Mouse (Mus musculus) myocyte (in vitro differentiated cells): ENCODE measurements at regions not wholly inside any gene's neighbourhood (a gene's known extent, or its start where the extent isn't known, plus 50 kb on each side); places are given as distances from the start of the nearest gene placed in this dataset.

Source experiments
- CEBPB ChIP-seq: IDR thresholded peaks from 2 replicates; pipeline ENCODE4 v1.6.1; 2011; ENCODE audit warnings: mild to moderate bottlenecking, moderate library complexity; ENCODE audit not compliant: poor library complexity, insufficient read depth, severe bottlenecking
- E2F4 ChIP-seq: IDR thresholded peaks from one replicate; pipeline ENCODE4 v1.6.1; 2011; ENCODE audit warnings: mild to moderate bottlenecking, control low read depth, moderate library complexity; ENCODE audit not compliant: insufficient read depth
- MAX ChIP-seq: IDR thresholded peaks from one replicate; pipeline ENCODE4 v1.6.1; 2011; ENCODE audit warnings: low read depth, mild to moderate bottlenecking, control low read depth
- MYOD1 ChIP-seq, 3 experiments: IDR thresholded peaks; one replicate each; pipeline ENCODE4 v1.6.1; 2011; ENCODE audit warnings: control low read depth in 2 of 3, low read depth in 2 of 3, mild to moderate bottlenecking in 2 of 3, moderate library complexity in 1 of 3; ENCODE audit not compliant: insufficient read length in 2 of 3, control insufficient read depth in 1 of 3
- MYOG ChIP-seq, 3 experiments: IDR thresholded peaks; one replicate each; pipeline ENCODE4 v1.6.1; 2011; ENCODE audit warnings: control low read depth in 2 of 3, low read depth in 2 of 3, mild to moderate bottlenecking in 2 of 3; ENCODE audit not compliant: insufficient read length in 2 of 3, control insufficient read depth in 1 of 3, insufficient read depth in 1 of 3
- POLR2A ChIP-seq: IDR thresholded peaks from one replicate; pipeline ENCODE4 v1.6.1; 2011; ENCODE audit warnings: low read depth, mild to moderate bottlenecking, control low read depth, moderate library complexity; ENCODE audit not compliant: insufficient read length
- POLR2AphosphoS2 ChIP-seq: IDR thresholded peaks from one replicate; pipeline ENCODE4 v1.6.1; 2011; ENCODE audit warnings: low read depth, control low read depth; ENCODE audit not compliant: insufficient read length
- REST ChIP-seq: IDR thresholded peaks from one replicate; pipeline ENCODE4 v1.6.1; 2011; ENCODE audit warnings: mild to moderate bottlenecking, control low read depth, moderate library complexity; ENCODE audit not compliant: insufficient read depth, insufficient read length
- TCF12 ChIP-seq: IDR thresholded peaks from one replicate; pipeline ENCODE4 v1.6.1; 2011; ENCODE audit warnings: mild to moderate bottlenecking, control low read depth; ENCODE audit not compliant: poor library complexity, insufficient read depth, severe bottlenecking
- TCF3 ChIP-seq: IDR thresholded peaks from one replicate; pipeline ENCODE4 v1.6.1; 2011; ENCODE audit warnings: low read depth, control low read depth; ENCODE audit not compliant: insufficient read length
- USF1 ChIP-seq: IDR thresholded peaks from one replicate; pipeline ENCODE4 v1.6.1; 2011; ENCODE audit warnings: low read depth, mild to moderate bottlenecking, control low read depth, moderate library complexity

GRCm38 (mm10) chr6:26015388-26015787 is 206.3 kb upstream of the Pot1a start:
- TF ChIP-seq MAX (no peak), POLR2A (no peak), TCF3 (no peak), E2F4 (no peak), USF1 (no peak), MYOD1 (IDR thresholded peaks at IDR 0.05; ENCODE audit: control insufficient read depth in 1 of 3, insufficient read length in 2 of 3, low read depth in 2 of 3) (no peak), POLR2AphosphoS2 (no peak), CEBPB (no peak), MYOG (IDR thresholded peaks at IDR 0.05; ENCODE audit: control insufficient read depth in 1 of 3, insufficient read depth in 1 of 3, insufficient read length in 2 of 3, low read depth in 2 of 3) (no peak), REST (no peak), TCF12 (no peak)
